Mouse (Mus musculus) small intestine, adult 2 months (tissue): ENCODE data around the gene Haao. TPM values are rescaled to one million over a fixed set of nuclear protein-coding genes. Genes with fewer than 3 reads are reported as not detected.

Source experiments
- H3K27ac ChIP-seq: fragments of 200-500 bp; 2 replicates; pipeline ENCODE4 v1.5.1; 2012; ENCODE audit warnings: low read depth, low read length, control low read depth, inconsistent platforms; ENCODE audit not compliant: insufficient read depth
- H3K27me3 ChIP-seq: fragments of 200-500 bp; 2 replicates; pipeline ENCODE4 v1.6.1; 2012; ENCODE audit warnings: mild to moderate bottlenecking, moderate library complexity, low read length, inconsistent platforms; ENCODE audit not compliant: control insufficient read depth, insufficient read depth
- H3K36me3 ChIP-seq: fragments of 200-500 bp; 2 replicates; pipeline ENCODE4 v1.6.1; 2012; ENCODE audit warnings: mild to moderate bottlenecking, low read length, control low read depth, inconsistent platforms; ENCODE audit not compliant: control insufficient read depth, insufficient read depth
- H3K4me1 ChIP-seq: fragments of 200-500 bp; 2 replicates; pipeline ENCODE4 v1.6.1; 2012; ENCODE audit warnings: low read length, inconsistent platforms, mixed read lengths; ENCODE audit not compliant: control insufficient read depth, insufficient read depth, insufficient read length
- H3K4me3 ChIP-seq: fragments of 200-500 bp; 2 replicates; pipeline ENCODE4 v1.5.1; 2012; ENCODE audit warnings: low read depth, mild to moderate bottlenecking, control low read depth, inconsistent platforms, low read length, moderate library complexity
- CTCF ChIP-seq: fragments of 200-500 bp; IDR thresholded peaks from 2 replicates; pipeline ENCODE4 v1.5.1; 2012; ENCODE audit warnings: low read depth, mild to moderate bottlenecking, control low read depth, inconsistent platforms, low read length, moderate library complexity, mixed read lengths; ENCODE audit not compliant: insufficient replicate concordance, insufficient read length; ENCODE audit errors: extremely low read depth
- POLR2A ChIP-seq: fragments of 200-500 bp; IDR thresholded peaks from 2 replicates; pipeline ENCODE4 v1.6.1; 2012; ENCODE audit warnings: low read depth, mild to moderate bottlenecking, control low read depth, inconsistent platforms, low read length, moderate library complexity
- WGBS: fragments of 180-500 bp; shearing (Covaris S2); methylation state at CpG from one replicate; pipeline ENCODE4 v1.1.7; 2018; 5-methylcytosine and 5-hydroxymethylcytosine counted together
- polyA plus RNA-seq: library from polyadenylated mRNA; depleted of rRNA; stranded (reverse); fragments of >200 nt; gene quantifications from 2 replicates; pipeline ENCODE4 v1.2.3, GENCODE M21; 2012

The Haao gene
- polyA plus RNA-seq, 1 experiment, result 5.8 TPM

DNA sequence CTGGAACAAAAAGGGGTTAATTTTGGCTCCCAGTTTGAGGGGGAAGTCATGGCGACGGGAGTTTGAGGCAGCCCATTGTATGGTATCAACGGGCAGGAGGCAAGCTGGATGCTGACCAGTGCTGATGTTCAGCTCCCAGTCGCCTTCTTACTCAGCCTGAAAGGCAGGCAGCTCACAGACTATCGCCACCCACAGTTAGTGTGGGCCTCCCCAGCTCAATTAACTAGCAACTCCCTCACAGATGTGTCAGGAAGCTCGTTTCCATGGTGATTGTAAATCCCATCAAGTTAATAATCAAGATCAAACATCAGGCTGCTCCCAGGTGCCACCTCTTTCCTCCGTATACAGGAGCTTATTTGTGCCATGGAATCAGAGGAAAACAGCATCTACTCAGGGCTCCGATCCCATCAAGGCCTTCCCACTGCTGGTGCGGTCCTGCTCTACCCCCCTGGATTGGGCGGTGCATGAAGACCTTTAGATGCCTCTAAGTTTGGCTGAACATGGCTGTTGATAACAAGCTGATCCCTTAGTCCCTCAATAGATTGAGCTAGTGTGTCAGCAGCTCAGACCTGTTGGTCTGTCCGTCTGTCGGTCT, 1.4 kb upstream of the Haao start:
- Histone ChIP-seq H3K36me3 (no peaks in the 10 kb centered on the region), H3K27ac (no peak overlapping the region), H3K4me1 (peaks cover 16% of the 10 kb centered on the region; the same call in 1 of the 2 replicates), H3K4me3 (no peak overlapping the region), H3K27me3 (no peaks in the 10 kb centered on the region)
- WGBS, result 78% methylated on average over 12 of the region's 12 CpGs
- no peak for TF ChIP-seq CTCF
- no peak for TF ChIP-seq POLR2A

DNA sequence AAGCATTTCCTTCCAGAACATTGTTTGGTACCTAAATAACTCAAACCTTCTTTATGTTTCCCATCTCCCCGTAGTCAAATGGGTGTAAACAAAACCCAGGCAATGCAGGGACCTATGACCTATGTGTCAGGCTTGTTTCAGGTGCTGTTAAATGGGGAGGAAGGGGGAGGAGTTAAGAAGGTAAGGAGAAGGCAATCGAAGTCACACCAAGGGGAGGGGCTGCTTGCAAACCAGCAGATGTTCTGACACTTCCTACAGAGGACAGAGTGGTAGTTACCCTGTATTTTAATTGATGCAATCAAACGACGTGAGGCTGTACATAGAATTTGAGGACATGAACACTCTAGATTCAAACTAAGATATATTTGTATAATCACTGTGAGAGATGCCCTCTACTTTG, 719 bp upstream of the Haao start:
- Histone ChIP-seq H3K36me3 (no peaks in the 10 kb centered on the region), H3K4me3 (no peak overlapping the region), H3K27ac (peak overlapping the region; percentile 62; the same call in 1 of the 2 replicates), H3K4me1 (peaks cover 16% of the 10 kb centered on the region; the same call in 1 of the 2 replicates), H3K27me3 (no peaks in the 10 kb centered on the region)
- 15% methylated on average over 4 of the region's 4 CpGs for WGBS
- TF ChIP-seq CTCF, result no peak
- no peak for TF ChIP-seq POLR2A

DNA sequence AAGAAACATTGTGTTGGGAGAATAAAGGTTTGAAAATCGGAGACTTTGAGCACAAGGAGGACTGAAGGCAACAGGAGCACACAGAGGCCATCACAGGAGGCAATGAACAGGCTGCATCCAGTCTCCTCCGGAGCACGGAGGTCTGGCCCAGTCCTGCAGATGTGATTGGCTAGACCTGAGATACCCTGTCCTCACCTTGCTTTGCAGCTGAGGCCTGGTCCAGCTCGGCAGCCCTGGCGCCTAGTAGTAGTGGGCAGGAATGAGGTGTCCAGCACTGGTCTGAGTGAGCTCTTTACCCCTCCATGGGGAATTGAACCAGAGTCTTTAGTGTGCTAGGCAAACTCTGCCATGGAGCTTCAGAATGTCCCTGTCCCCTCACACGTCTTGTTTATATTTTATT, 663 bp downstream of the Haao start:
- Histone ChIP-seq H3K27ac (peak overlapping the region; percentile 51; the same call in 1 of the 2 replicates), H3K27me3 (no peaks in the 10 kb centered on the region), H3K36me3 (no peaks in the 10 kb centered on the region), H3K4me3 (peak overlapping the region; percentile 51), H3K4me1 (peaks cover 16% of the 10 kb centered on the region; the same call in 1 of the 2 replicates)
- TF ChIP-seq CTCF (no peak), POLR2A (no peak)
- WGBS, result 86% methylated on average over 6 of the region's 6 CpGs

DNA sequence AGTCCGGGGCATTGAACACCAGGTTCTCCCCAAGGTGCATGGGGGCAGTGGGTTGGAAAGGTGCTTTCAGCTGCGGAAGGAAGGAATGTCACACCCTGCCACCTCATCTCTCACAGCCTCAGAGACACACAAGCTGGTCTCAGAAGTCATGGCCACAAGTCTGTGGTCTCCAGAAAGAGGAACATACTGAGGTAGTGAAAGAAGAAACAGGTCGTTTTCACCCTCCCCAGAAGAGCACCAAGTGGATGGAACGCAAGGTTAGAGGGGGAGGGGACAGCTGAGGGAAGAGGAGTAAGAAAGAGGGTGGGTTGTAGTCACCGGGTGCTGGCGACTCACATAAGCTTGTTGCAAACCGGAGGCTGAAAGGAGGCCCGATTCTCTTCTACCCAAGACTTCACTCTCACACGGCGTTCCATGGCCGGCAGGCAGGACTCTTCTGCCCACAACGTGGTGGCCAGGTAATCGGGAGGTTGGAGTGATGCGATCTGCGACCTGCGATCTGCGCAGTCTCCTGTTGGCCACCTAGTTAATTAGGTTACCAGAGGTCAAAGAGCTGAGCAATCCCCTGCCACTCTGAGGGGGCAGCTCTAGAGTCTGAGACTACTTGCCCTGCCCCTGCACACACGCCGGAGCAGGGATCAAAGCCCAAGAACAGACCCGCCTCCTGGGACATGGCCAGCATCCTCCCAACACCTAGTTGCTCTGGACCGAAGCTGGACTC, 1.3 kb downstream of the Haao start:
- Histone ChIP-seq H3K27ac (peak overlapping the region; percentile 51; the same call in 1 of the 2 replicates), H3K27me3 (no peaks in the 10 kb centered on the region), H3K4me1 (peaks cover 16% of the 10 kb centered on the region; the same call in 1 of the 2 replicates), H3K36me3 (no peaks in the 10 kb centered on the region), H3K4me3 (peak overlapping the region; percentile 51)
- 75% methylated on average over 21 of the region's 21 CpGs for WGBS
- TF ChIP-seq POLR2A (no peak), CTCF (no peak)

DNA sequence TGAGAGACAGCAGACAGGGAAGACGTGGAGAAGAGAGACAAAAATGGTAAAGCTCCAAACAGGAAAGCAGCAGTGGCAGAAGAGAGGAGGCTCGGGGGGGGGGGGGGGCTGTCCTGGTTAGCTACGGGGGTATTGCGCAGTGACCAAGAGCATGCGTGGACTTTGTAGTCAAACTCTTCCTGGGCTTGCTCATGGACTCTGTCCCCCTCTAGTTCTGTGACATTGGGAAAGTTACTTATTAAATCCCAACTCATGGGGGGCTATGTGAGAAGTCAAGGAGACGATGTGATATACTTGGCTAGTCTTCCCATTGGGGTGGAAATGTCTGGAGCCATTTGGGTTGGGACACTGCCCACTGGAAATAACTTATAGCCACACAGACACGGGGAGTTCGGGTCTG, 2.2 kb downstream of the Haao start:
- H3K4me1 ChIP-seq, result peaks cover 16% of the 10 kb centered on the region; the same call in 1 of the 2 replicates
- no peaks in the 10 kb centered on the region for H3K36me3 ChIP-seq
- TF ChIP-seq CTCF, result no peak
- TF ChIP-seq POLR2A, result no peak
- WGBS, result 58% methylated on average over 8 of the region's 8 CpGs
- H3K27ac ChIP-seq, result no peak overlapping the region
- H3K27me3 ChIP-seq, result no peaks in the 10 kb centered on the region
- no peak overlapping the region for H3K4me3 ChIP-seq

DNA sequence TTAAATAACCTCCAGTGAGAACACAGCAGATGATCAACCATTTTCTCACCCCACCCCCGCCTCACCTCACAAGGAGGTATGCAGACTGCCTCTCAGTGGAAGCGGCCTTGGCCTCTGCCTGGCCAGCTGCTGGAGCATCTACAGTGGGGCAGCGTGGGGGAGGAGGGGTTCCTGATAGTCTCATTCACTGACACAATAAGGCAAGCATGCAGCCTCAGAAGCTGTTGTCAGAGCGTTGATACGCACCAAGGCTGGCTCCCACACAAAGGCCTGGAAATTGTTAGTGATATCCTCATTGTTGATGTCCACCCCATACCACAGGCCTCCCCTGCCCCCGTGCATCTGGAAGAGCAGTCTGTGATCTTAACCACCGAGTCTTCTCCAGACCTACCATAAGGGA, 4.0 kb downstream of the Haao start:
- Histone ChIP-seq H3K36me3 (no peaks in the 10 kb centered on the region), H3K27ac (no peak overlapping the region), H3K4me3 (no peak overlapping the region), H3K27me3 (no peaks in the 10 kb centered on the region), H3K4me1 (peaks cover 16% of the 10 kb centered on the region; the same call in 1 of the 2 replicates)
- 80% methylated on average over 7 of the region's 7 CpGs for WGBS
- no peak for TF ChIP-seq CTCF
- no peak for TF ChIP-seq POLR2A

DNA sequence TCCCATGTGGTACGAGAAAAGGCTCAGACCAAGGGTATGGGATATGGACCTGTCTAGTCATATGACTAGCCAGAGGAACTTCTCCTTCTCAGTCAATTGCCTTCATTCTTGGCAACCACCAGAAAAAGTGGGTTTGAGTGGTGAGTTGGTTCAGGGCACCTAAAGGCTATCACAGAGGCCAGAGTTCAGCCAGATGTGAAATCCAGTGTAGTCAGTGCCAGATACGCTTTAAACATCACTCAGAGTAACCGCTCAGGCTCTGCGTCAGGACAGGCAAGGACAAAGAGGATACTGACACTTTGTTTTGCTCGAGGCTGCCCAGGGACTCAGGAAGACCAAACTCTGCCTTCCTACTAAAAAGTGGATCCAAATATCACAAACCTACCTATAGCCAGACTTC, 6.8 kb downstream of the Haao start:
- Histone ChIP-seq H3K27ac (no peak overlapping the region), H3K27me3 (no peaks in the 10 kb centered on the region), H3K4me3 (no peak overlapping the region), H3K36me3 (no peaks in the 10 kb centered on the region), H3K4me1 (no peaks in the 10 kb centered on the region)
- no peak for TF ChIP-seq POLR2A
- TF ChIP-seq CTCF, result no peak
- WGBS, result 89% methylated on average over 5 of the region's 5 CpGs

DNA sequence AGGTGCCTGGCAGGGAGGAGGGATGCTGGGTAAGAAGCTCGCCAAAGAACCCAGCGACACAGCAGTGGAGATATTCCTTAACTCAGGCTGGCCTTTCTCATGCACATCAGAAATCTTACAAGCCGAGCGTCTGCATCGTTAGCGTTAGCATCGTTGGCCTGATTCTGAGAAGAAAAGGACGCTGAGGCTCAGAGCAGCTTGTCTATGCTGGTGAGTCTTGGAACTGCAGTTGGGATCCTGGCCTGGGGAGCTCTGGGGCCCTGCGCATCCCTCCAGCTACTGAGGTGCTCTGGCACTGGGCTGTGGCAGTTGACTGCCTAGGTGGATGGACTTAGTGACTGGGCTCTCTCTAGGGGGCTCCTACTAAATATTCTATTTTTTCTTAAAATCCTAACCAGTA, 8.6 kb downstream of the Haao start:
- TF ChIP-seq CTCF (0 out of 2 replicates have a peak, but pooled peaks have one; percentile 5), POLR2A (no peak)
- Histone ChIP-seq H3K27me3 (no peaks in the 10 kb centered on the region), H3K27ac (no peak overlapping the region), H3K4me1 (no peaks in the 10 kb centered on the region), H3K4me3 (no peak overlapping the region), H3K36me3 (no peaks in the 10 kb centered on the region)
- 69% methylated on average over 9 of the region's 9 CpGs for WGBS
